Mouse (Mus musculus) midbrain, embryonic 16.5 days (tissue): Measurements from ENCODE around the gene Chst1. TPM values are rescaled to one million over a fixed set of nuclear protein-coding genes. Genes with fewer than 3 reads are reported as not detected.
A peak's percentile ranks its signal among the peaks of the same experiment; 100 is the strongest.

Source experiments
- ATAC-seq: fragments of 200-750 bp; cut with Nextera tagmentation; 2 replicates; pipeline ENCODE4 v1.8.0; 2017; ENCODE audit warnings: moderate TSS enrichment
- H3K27ac ChIP-seq: fragments of 300-500 bp; sonication (generic); 2 replicates; pipeline ENCODE4 v1.5.1; 2014; ENCODE audit warnings: mild to moderate bottlenecking, low read length, mixed read lengths
- H3K27me3 ChIP-seq: fragments of 300-500 bp; sonication (generic); 2 replicates; pipeline ENCODE4 v1.6.1; 2014; ENCODE audit warnings: low read depth, low read length, mixed read lengths; ENCODE audit not compliant: control insufficient read depth, insufficient read depth
- H3K36me3 ChIP-seq: fragments of 300-500 bp; sonication (generic); 2 replicates; pipeline ENCODE4 v1.6.1; 2014; ENCODE audit warnings: mild to moderate bottlenecking, low read length, moderate library complexity, mixed read lengths; ENCODE audit not compliant: control insufficient read depth, insufficient read depth
- H3K4me1 ChIP-seq: fragments of 300-500 bp; sonication (generic); 2 replicates; pipeline ENCODE4 v1.6.1; 2014; ENCODE audit warnings: mild to moderate bottlenecking, low read length, mixed read lengths; ENCODE audit not compliant: control insufficient read depth, insufficient read depth
- H3K4me2 ChIP-seq: fragments of 300-500 bp; sonication (generic); 2 replicates; pipeline ENCODE4 v1.6.1; 2014; ENCODE audit warnings: mild to moderate bottlenecking, low read length, mixed read lengths
- H3K4me3 ChIP-seq: fragments of 300-500 bp; sonication (generic); 2 replicates; pipeline ENCODE4 v1.5.1; 2014; ENCODE audit warnings: low read depth, mild to moderate bottlenecking, low read length, moderate library complexity, mixed read lengths
- H3K9ac ChIP-seq: fragments of 300-500 bp; sonication (generic); 2 replicates; pipeline ENCODE4 v1.6.1; 2014; ENCODE audit warnings: low read depth, low read length, mixed read lengths
- H3K9me3 ChIP-seq: fragments of 300-500 bp; sonication (generic); replicated peaks from 2 replicates; pipeline ENCODE4 v1.6.1; 2014; ENCODE audit warnings: mild to moderate bottlenecking, low read length, mixed read lengths; ENCODE audit not compliant: control insufficient read depth, poor library complexity, severe bottlenecking
- WGBS: fragments of 180-500 bp; shearing (Covaris S2); extraction: QIAGEN DNeasy Blood & Tissue Kit; methylation state at CpG from one replicate; pipeline ENCODE4 v1.1.7; 2014; 5-methylcytosine and 5-hydroxymethylcytosine counted together
- polyA plus RNA-seq: library from polyadenylated mRNA; unstranded; fragments of >200 nt; fragmentation: Nextera tagmentation; extraction: Ambion mirVana; gene quantifications from 2 replicates; pipeline ENCODE4 v1.2.1, GENCODE M21; 2015

Gene Chst1
- polyA plus RNA-seq, 1 experiment from 2014 or later: 51.2 TPM

GRCm38 (mm10) chr2:92618016-92618415, 18.5 kb downstream of the Chst1 start:
- ATAC-seq: no peak
- no peak overlapping the region for H3K9ac ChIP-seq
- 85% methylated on average over 6 of the region's 6 CpGs for WGBS
- H3K9me3 ChIP-seq: no peaks in the 10 kb centered on the region; the same call in 1 of the 2 replicates
- H3K4me2 ChIP-seq: no peak overlapping the region
- no peaks in the 10 kb centered on the region for H3K4me1 ChIP-seq
- H3K27me3 ChIP-seq: no peaks in the 10 kb centered on the region
- no peak overlapping the region for H3K4me3 ChIP-seq
- H3K36me3 ChIP-seq: peaks cover 13% of the 10 kb centered on the region
- no peak overlapping the region for H3K27ac ChIP-seq

GRCm38 (mm10) chr2:92627633-92628032, 28.1 kb downstream of the Chst1 start:
- 87% methylated on average over 2 of the region's 2 CpGs for WGBS
- ATAC-seq: no peak
- no peaks in the 10 kb centered on the region for H3K9me3 ChIP-seq
- H3K4me3 ChIP-seq: no peak overlapping the region
- H3K4me2 ChIP-seq: no peak overlapping the region
- no peaks in the 10 kb centered on the region for H3K36me3 ChIP-seq
- H3K4me1 ChIP-seq: 0 out of 2 replicates have a peak, but pooled peaks cover 5% of the 10 kb centered on the region
- H3K27ac ChIP-seq: no peak overlapping the region
- no peaks in the 10 kb centered on the region for H3K27me3 ChIP-seq
- H3K9ac ChIP-seq: no peak overlapping the region

- H3K36me3 ChIP-seq: no peaks in the 10 kb centered on the region
- no peak overlapping the region for H3K4me3 ChIP-seq
- 0 out of 2 replicates have a peak, but pooled peaks cover 5% of the 10 kb centered on the region for H3K4me1 ChIP-seq
- no peak for ATAC-seq
- WGBS: 91% methylated on average over 11 of the region's 11 CpGs
- H3K4me2 ChIP-seq: no peak overlapping the region
- no peaks in the 10 kb centered on the region for H3K9me3 ChIP-seq
- H3K9ac ChIP-seq: no peak overlapping the region
- H3K27me3 ChIP-seq: no peaks in the 10 kb centered on the region
- no peak overlapping the region for H3K27ac ChIP-seq
Measured at GRCm38 (mm10) chr2:92630799-92631198, 31.3 kb downstream of the Chst1 start.

GRCm38 (mm10) chr2:92632027-92632426, 32.5 kb downstream of the Chst1 start:
- H3K36me3 ChIP-seq: no peaks in the 10 kb centered on the region
- no peak overlapping the region for H3K9ac ChIP-seq
- no peaks in the 10 kb centered on the region for H3K27me3 ChIP-seq
- H3K27ac ChIP-seq: no peak overlapping the region; the same call in 1 of the 2 replicates
- peak; percentile 64; the same call in 1 of the 2 replicates for ATAC-seq
- H3K4me1 ChIP-seq: 0 out of 2 replicates have a peak, but pooled peaks cover 5% of the 10 kb centered on the region
- H3K9me3 ChIP-seq: no peaks in the 10 kb centered on the region
- no peak overlapping the region for H3K4me3 ChIP-seq
- H3K4me2 ChIP-seq: no peak overlapping the region
- WGBS: 39% methylated on average over 1 of the region's 1 CpGs

GRCm38 (mm10) chr2:92640555-92640954, 41.0 kb downstream of the Chst1 start:
- no peaks in the 10 kb centered on the region; the same call in 1 of the 2 replicates for H3K4me1 ChIP-seq
- no peaks in the 10 kb centered on the region for H3K27me3 ChIP-seq
- no peak overlapping the region for H3K9ac ChIP-seq
- no peak overlapping the region for H3K4me2 ChIP-seq
- no peaks in the 10 kb centered on the region for H3K9me3 ChIP-seq
- no peak overlapping the region for H3K4me3 ChIP-seq
- no peak overlapping the region for H3K27ac ChIP-seq
- WGBS: 25% methylated on average over 8 of the region's 8 CpGs
- ATAC-seq: no peak
- H3K36me3 ChIP-seq: no peaks in the 10 kb centered on the region

GRCm38 (mm10) chr2:92645282-92646037, 46.0 kb downstream of the Chst1 start:
- 0 out of 2 replicates have a peak overlapping the region, but pooled peaks have one; percentile 11 for H3K9ac ChIP-seq
- no peak for ATAC-seq
- 51% methylated on average over 7 of the region's 7 CpGs for WGBS
- no peaks in the 10 kb centered on the region for H3K36me3 ChIP-seq
- H3K27me3 ChIP-seq: no peaks in the 10 kb centered on the region
- H3K27ac ChIP-seq: no peak overlapping the region
- no peak overlapping the region for H3K4me2 ChIP-seq
- no peak overlapping the region for H3K4me3 ChIP-seq
- no peaks in the 10 kb centered on the region for H3K9me3 ChIP-seq
- H3K4me1 ChIP-seq: no peaks in the 10 kb centered on the region; the same call in 1 of the 2 replicates

GRCm38 (mm10) chr2:92649154-92649801, 49.8 kb downstream of the Chst1 start:
- H3K27ac ChIP-seq: no peak overlapping the region
- no peak overlapping the region for H3K4me3 ChIP-seq
- H3K4me1 ChIP-seq: no peaks in the 10 kb centered on the region; the same call in 1 of the 2 replicates
- H3K9me3 ChIP-seq: no peaks in the 10 kb centered on the region
- no peaks in the 10 kb centered on the region for H3K36me3 ChIP-seq
- H3K4me2 ChIP-seq: no peak overlapping the region
- WGBS: 79% methylated on average over 5 of the region's 5 CpGs
- H3K9ac ChIP-seq: no peak overlapping the region
- no peaks in the 10 kb centered on the region for H3K27me3 ChIP-seq
- ATAC-seq: no peak

GRCm38 (mm10) chr2:92650428-92650827, 50.9 kb downstream of the Chst1 start:
- no peak overlapping the region for H3K9ac ChIP-seq
- no peak for ATAC-seq
- WGBS: 86% methylated on average over 1 of the region's 1 CpGs

GRCm38 (mm10) chr2:92651294-92651816, 51.8 kb downstream of the Chst1 start:
- no peak overlapping the region for H3K4me2 ChIP-seq
- H3K9me3 ChIP-seq: no peaks in the 10 kb centered on the region
- H3K4me1 ChIP-seq: no peaks in the 10 kb centered on the region
- H3K4me3 ChIP-seq: no peak overlapping the region
- no peaks in the 10 kb centered on the region for H3K36me3 ChIP-seq
- no peak overlapping the region for H3K27ac ChIP-seq
- 85% methylated on average over 7 of the region's 7 CpGs for WGBS
- ATAC-seq: no peak
- no peak overlapping the region for H3K9ac ChIP-seq
- no peaks in the 10 kb centered on the region for H3K27me3 ChIP-seq

More at GRCm38 (mm10) chr2:92650428-92650827, 50.9 kb downstream of the Chst1 start:
- no peak overlapping the region for H3K4me3 ChIP-seq
- no peaks in the 10 kb centered on the region; the same call in 1 of the 2 replicates for H3K4me1 ChIP-seq
- H3K9me3 ChIP-seq: no peaks in the 10 kb centered on the region
- H3K36me3 ChIP-seq: no peaks in the 10 kb centered on the region
- H3K27ac ChIP-seq: no peak overlapping the region
- no peaks in the 10 kb centered on the region for H3K27me3 ChIP-seq
- no peak overlapping the region for H3K4me2 ChIP-seq
